Mouse (Mus musculus) adrenal gland, postnatal 36 days (tissue): ENCODE data around the gene Cmah. TPM values are rescaled to one million over a fixed set of nuclear protein-coding genes. Genes with fewer than 3 reads are reported as not detected.

Source experiments
- DNase-seq, 2 experiments: peaks; one replicate each; pipeline ENCODE4 v3.0.0; 2021; ENCODE audit warnings: mixed read lengths in 1 of 2
- long read RNA-seq, 2 experiments: library from polyadenylated mRNA; stranded (forward); transcript quantifications; one replicate each; pipeline ENCODE4 v2.0.0; 2021; ENCODE audit warnings: borderline sequencing depth in 2 of 2
- total RNA-seq, 2 experiments: library from RNA; stranded (reverse); gene quantifications; 2 replicates each; pipeline ENCODE4 v1.2.3; 2021

Cmah gene
- 1 to 10 TPM; 1.3 to 3.5 TPM for total RNA-seq
- long read RNA-seq, experiment 1, partial matches to known transcripts: 0 of 1 reads
- long read RNA-seq, experiment 1, other reads (novel, unspliced or antisense): 1 of 1 reads
- long read RNA-seq, experiment 2, partial matches to known transcripts: 0 of 1 reads
- long read RNA-seq, experiment 2, other reads (novel, unspliced or antisense): 1 of 1 reads

- no peak for DNase-seq
Observed at GRCm38 (mm10) chr13:24327201-24327600, at the start of gene Cmah. Gene Cmah, plus strand, starts transcription at chr13:24327404.

DNA sequence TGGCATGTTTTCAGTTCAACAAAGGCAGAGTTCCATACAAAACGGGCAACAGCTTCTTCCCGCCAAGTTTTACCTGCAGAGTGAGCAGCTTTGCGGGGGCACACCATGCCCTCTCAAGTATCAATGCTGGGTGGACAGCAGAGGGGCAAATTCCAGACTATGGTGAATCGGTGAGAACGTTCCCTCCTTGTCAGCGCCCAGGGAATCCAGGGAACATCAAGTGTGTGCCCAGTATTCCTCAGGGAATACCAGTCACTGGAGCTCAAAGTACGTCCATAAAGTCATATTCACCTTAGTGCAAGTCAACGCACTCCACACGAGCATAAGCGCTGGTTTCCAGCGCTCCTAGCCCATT is 47.8 kb upstream of the Cmah start:
- no peak for DNase-seq

GRCm38 (mm10) chr13:24279762-24280438 is 47.3 kb upstream of the Cmah start:
- peak; percentile 29 to 53 for DNase-seq

DNA sequence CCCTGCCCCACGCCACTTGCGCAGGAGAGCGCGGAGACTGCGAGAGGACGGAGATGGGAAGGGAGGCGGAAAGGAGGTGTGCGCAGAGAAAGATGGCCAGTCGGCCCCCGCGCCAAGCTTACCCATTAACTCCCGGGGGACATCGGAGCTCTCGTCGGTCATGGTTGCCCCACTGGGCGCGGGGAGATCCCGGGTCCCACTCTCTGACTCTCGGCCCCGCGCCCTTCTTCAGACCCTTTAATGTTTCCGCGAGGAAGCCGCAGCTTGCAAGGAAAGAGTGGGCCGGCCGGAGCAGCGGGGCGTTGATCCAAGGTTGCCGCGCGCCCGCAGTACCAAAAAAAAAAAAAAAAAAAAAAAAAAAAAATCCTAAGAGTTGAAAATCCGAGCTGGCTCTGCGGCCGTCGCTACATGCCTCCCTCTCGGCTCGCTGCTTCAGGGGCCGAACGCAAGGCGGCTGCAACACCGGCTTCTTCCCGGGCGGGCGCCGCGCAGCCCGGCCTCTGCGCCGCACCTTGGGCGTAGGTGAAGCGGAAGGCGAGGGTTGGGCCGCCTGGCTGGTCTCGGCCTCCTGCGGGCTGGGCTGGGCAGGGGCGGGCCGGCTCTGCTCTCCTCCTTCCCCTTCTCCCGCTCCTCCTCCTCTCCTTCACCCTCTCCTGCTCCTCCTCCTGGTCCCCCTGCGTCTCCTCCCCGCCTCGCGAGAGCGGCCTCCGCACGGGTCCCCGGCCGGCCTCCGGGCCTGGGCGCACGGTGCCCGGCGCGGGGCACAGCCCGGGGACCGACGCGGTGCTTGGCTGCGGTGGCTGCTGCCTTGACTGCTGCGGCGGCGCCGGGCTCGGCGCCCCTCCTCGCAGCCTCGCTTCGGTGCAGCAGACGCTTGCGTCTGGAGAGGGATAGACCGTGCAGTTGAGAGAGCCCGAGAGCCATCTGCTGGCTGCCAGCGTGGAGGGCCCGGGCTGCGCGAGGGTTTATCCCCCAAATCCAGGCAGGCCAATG is 46.5 kb upstream of the Cmah start, which contains the start of gene Carmil1:
TSS of gene Carmil1 (minus strand) at position 357 of the 993 bp plus-strand sequence.
- peak; percentile 88 to 90 for DNase-seq

DNA sequence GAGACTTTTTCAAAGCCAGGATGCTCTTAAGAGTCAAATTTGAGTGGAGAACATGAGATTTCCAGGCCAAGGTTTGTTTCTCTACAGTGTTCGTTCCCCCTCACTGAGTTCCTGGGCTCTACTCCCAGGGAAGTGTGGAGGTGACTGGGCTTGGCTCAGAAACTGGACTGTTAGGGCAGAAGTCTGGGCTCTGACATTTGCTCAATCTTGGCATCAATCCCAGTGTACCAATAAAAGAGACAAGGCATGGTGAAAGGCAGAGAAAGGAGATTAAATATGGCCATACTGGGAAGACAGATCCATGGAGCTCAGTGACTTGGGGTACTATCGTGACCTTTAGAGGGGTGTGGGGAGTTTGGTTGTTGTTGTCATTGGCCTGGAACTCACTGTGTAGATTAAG is 39.8 kb upstream of the Cmah start:
- peak; percentile 37 to 45 for DNase-seq

DNA sequence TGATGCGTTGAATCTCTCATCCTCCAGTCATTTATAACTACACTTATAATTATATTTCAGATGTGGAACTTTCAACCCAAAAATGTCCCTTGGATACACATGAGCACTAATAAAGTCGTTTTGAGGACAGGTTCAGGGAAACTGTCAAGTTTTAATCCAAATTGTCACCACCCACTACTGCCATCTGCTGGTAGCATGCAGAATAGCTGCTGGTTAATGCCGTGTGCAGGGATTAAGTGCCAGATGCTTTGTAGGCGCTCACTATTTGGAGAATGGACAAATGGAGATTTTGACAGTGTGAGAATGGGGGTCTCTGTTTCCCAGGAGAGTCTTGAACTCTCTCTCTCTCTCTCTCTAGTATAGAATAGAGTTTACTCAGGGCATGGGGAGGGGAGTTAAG is 30.0 kb upstream of the Cmah start:
- DNase-seq: peak; percentile 40 to 63

DNA sequence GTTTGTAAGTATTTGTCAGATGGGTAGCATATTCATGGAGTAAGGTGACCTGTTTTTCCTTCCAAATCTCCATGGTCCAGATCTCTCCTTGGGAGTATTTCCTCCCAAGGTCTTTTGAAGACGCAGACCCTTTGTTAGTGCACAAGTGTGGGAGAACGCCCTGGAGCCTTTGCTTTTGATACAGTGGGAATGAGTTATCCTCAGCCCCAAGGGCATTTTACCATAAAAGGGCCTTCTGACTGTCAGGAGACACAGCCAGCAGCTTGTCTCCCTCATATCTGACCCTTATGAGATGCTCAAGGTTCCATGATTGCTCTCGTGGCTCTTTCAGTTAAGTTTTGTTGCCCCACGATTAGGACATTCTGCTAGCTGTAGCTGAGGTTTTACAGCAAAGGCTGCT is 21.7 kb upstream of the Cmah start:
- no peak for DNase-seq

- DNase-seq: no peak
Observed at GRCm38 (mm10) chr13:24306248-24306647, 21.0 kb upstream of the Cmah start.

- DNase-seq: no peak
Observed at GRCm38 (mm10) chr13:24311011-24311940, 15.9 kb upstream of the Cmah start.

DNA sequence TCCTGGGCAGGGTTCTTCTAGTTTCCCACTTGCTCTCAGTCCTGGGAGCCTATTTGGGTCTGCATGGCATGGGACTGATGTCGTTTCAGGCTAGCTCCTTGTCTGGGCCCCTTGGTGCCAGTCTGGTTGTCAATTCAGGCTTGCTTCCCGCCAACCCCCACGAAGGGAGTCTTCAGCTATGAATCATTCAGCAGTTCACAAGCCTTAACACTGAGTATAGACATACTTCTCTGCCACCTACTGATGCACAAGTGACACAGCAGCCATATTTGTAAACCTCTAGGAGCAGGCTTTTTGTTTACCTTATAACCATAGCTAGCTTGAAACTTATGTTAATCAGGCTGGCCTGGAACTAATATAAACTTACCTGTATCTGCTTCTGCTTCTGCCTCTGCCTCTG is 10.6 kb upstream of the Cmah start:
- DNase-seq: no peak

GRCm38 (mm10) chr13:24318618-24319017 is 8.6 kb upstream of the Cmah start:
- peak; percentile 25 to 41 for DNase-seq

- no peak for DNase-seq
Observed at GRCm38 (mm10) chr13:24321313-24321712, 5.9 kb upstream of the Cmah start.

DNA sequence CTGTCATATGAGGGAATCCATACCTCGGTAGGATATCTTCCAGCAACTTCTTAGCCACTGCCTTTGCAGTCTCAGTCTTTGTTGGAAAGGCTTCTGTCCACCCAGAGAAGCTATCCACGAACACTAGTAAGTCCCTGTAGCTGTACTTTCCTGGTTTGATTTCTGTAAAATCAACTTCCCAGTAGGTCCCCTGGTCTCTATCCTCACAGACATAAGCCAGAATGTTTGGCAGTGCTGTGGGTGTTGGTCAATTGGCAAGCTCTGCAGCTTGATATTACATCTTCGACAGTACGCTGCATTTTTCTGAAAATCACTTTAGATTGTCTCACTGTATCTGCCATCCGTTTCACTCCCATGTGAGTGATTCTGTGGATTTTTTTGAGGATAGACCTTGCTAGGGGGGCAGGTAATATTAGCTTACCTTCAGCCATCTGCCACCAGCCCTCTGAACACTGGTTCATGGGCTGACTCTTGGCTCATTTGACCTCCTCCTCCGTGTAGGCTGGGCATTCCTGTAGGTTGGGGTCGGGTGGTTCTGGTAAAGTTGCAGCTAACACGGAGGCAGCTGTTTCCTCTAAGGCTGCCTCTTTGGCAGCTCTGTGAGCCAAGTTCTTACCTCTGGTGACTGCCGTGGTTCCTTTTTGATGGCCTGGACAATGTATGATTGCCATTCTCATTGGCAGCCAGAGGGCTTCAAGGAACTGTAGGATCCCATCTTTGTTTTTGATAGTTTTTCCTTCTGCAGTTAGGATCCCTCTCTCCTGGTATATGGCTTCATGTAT is 1.0 kb downstream of the Cmah start:
- DNase-seq: no peak

- DNase-seq: no peak
Observed at GRCm38 (mm10) chr13:24330128-24330527, 2.9 kb downstream of the Cmah start.

DNA sequence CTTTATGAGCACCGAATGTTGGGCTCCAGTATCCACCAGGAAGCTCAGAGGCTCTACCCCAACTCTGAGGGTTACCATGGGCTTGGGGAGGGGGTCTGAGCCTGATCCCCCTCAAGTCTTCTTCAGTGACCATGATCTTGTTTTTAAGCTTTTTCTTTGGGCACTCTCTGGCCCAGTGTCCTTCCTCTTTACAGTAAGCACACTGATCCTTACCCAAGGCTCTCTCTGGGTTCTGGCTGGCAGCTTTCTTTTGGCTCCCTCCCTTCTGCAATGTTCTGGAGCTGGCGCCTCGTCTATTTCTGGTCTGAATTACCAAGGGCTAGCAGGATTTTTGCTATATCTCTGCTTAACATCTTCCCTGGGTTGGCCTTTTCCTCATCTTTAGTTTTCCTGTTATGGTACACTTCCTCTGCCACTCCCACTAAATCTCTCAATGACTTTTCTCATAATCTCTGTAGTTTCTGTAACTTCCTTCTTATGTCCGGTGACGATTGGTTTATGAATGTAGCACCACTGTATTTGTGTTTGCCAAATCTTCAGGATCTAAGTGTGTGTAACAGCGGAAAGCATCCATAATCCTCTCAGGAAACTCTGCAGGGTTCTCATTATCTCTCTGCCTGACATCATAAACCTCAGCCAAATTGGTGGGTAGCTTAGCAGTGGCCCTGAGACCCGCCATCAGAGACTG is 3.8 kb downstream of the Cmah start:
- no peak for DNase-seq

DNA sequence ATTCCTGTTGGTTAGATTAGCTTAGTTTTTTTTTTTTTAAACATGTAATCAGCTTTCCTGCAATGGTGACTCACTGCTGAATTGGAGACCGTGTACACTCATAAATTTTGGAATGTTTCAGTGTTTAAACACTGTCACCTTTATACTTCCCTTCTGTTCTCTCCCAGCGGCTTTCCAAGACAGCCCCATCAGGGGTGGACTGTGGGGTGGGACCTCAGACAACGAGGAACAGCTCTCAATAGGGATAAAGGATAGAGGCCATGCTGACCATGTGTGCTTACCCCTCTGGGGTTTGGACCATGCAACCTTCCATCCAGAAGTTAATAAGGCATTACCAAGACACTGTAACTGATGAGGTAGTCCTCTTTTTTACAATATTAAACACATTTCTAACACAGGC is 5.3 kb downstream of the Cmah start:
- no peak for DNase-seq

DNA sequence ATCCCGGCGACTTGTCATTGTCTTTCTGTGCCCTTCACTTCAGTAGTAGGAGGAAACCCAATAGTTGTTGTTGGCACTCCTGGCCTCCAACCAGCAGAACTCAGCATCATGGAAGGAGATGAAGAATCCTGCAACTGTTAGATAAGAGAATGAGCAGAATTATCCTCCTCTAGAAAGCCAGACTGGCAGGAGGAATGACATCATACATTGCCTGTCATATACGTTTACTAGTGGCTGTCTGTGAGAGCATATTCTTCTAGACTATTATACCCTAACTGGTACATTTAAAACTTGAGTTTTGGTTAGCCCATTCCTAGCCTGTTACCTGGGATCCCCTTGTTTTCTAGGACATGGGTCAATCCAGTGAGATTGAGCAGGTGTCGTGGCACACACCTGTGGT is 9.6 kb downstream of the Cmah start:
- DNase-seq: no peak

DNA sequence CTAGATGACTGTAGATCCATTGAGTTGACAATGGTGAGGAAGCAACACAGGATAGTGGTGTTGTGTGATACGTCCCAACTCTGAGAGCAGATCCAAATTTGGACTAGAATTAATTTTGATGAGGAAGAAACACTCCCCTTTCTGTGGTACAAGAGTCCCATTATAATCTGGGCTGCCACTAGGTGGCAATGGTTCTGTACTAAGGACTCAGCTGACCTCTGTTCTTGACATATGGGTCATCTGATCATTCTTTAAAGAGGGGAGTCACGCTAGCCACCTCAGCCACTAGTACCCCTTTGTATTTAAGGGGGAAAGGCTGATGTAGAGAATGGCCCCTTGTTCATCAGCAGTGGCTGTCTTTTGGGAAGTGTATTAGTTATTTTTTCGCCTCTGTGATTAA is 10.7 kb downstream of the Cmah start:
- DNase-seq: peak in 1 of 2 experiments; percentile 54

- peak in 1 of 2 experiments; percentile 27 for DNase-seq
Observed at GRCm38 (mm10) chr13:24338343-24338861, 11.2 kb downstream of the Cmah start.

- DNase-seq: no peak
Observed at GRCm38 (mm10) chr13:24339907-24340306, 12.7 kb downstream of the Cmah start.
